Mouse (Mus musculus) granulocyte monocyte progenitor cell, adult 5-6 weeks (primary cell): ENCODE measurements around the gene Abca4. TPM values are rescaled to one million over a fixed set of nuclear protein-coding genes. Genes with fewer than 3 reads are reported as not detected.
A peak's percentile ranks its signal among the peaks of the same experiment; 100 is the strongest.

Experiments
- ATAC-seq: replicated peaks from 2 replicates; pipeline ENCODE4 v1.8.0; 2016; ENCODE audit warnings: mild to moderate bottlenecking, moderate TSS enrichment, inconsistent platforms; ENCODE audit not compliant: poor library complexity, severe bottlenecking
- total RNA-seq, 2 experiments: library from RNA; stranded (forward) in 1 of 2; stranded (reverse) in 1 of 2; fragments of 200-712, 200-1000 nt in 1 of 2; fragments of >200 nt in 1 of 2; fragmentation: Nextera tagmentation in 1 of 2; gene quantifications; 2 replicates each; pipeline ENCODE4 v1.2.3; 2014 to 2017

Gene Abca4
- total RNA-seq, 2 experiments from 2014 or later = not detected

GRCm38 (mm10) chr3:122145430-122145829, 101.2 kb downstream of the Abca4 start:
- ATAC-seq = no peak

GRCm38 (mm10) chr3:122150836-122151235, 106.6 kb downstream of the Abca4 start:
- ATAC-seq = peak; percentile 75

DNA sequence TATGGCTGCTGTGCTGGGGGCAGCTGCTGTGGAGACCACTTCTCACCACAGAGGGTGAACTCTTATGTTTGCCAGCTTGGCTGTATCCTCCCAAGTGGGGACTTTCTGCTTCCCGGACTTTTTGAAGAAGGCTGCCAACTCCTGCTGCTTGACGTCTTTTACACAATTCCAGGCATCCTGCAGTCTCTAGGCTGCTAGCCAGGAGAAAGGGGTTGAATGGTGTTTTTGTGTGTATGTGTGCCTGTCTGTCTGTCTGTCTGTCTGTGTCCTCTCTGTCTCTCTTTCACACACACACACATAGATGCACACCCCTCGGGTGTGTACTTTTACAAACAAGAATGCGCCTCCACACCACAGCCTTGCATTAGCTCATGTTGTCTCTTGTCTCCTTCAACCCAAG, 108.2 kb downstream of the Abca4 start:
- no peak for ATAC-seq

GRCm38 (mm10) chr3:122154080-122154479, 109.8 kb downstream of the Abca4 start:
- ATAC-seq = no peak

- ATAC-seq = no peak
These were observed 115.2 kb downstream of the Abca4 start for GRCm38 (mm10) chr3:122159447-122159846.

DNA sequence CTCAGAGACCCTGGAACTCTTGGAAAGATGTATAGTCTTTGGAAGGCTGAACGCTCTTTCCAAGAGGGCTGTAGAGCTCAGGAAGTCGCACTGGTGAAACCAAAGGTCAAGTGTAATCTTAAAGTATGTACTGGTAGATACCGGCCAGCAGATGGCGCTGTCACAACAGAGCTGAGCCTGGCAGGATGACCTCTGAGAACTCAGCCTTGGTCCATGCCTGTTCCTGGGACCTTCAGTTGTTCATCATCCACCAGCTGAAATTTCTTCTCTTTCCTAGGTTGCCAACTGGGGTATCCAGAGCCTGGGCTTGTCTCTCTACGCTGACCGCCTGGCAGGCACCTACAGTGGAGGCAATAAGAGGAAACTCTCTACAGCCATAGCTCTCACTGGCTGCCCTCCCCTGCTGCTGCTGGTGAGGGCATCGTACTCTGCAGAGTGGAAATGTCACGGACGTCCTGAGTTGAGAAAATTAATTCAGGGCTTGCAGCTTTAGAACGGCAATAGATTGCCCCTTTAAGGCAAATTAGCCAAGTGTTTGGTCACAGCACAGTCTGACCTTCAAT, 125.5 kb downstream of the Abca4 start:
- ATAC-seq = peak; percentile 95

- ATAC-seq = no peak
These were observed 126.5 kb downstream of the Abca4 start for GRCm38 (mm10) chr3:122170621-122171309.

- no peak for ATAC-seq
These were observed 129.4 kb downstream of the Abca4 start for GRCm38 (mm10) chr3:122173526-122174150.

GRCm38 (mm10) chr3:122176018-122176417, 131.8 kb downstream of the Abca4 start:
- ATAC-seq = no peak

DNA sequence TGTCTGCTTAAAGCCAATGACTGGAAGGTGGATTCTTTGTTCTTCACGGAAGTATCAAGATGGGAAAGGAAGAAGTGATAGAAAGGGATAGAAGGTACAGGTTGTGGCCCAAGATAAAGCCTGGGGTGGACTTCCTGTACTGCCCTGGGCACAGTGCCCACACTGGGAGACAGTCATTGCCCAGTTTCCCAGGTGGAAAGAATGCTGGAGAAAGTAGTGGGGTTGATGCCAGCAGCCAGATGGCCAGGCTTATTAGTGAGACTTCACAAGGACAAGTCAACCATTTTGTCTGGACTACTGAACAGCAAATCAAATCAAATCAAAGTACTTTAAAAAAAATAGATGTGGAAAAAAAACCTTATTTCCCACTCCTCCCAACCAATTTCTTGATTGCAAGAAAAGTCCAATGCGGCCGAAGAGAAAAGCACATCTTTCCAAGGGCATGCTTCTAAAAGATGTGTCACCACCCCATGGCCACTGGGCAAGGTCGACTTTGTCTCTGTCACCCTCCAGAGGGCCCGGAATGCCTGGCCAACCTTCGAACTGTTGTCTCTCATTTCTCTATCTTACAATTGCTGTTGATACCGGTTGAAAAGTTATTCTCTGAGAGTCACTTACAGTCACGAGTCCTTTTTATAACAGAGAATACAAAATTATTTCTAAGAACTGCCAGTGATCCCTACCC, 132.6 kb downstream of the Abca4 start:
- ATAC-seq = no peak

DNA sequence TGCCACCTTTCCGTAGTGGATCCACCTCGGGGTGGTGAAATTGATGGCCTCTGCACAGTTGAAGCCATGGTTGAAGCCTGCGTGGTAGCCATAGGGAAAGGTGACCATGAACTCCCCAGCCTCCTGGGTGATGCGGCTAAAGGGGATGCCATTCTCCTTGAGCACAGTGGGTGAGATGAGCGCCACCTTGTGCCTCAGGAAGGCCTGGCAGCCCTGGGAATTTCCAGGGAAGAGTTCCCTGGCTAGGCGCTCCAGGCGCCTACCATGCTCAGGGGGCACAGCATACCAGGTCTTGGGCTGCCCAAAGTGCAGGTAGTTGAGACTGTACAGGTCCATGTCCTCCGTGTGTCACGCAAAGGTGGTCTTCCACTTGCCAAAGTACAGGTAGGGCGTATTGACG, 139.9 kb downstream of the Abca4 start:
- peak; percentile 42; the same call in 1 of the 2 replicates for ATAC-seq

DNA sequence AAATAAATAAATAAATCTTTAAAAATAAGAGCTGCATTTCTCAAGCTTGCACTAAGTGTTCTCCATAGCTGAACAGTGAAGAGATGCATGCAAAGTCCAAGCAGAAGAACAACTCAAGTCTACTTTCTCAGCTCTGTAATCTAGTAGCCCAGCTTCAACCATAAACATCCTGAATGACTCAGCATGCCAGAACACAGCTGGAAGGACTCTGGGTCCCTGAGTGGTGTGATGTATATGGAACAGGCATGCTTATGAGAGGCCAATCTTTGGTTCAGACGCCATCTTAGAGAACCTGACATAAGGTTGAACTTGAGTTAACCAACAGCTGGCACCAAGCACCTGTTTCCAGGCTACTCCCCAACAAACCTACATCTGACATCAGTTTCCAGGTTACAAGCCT, 142.7 kb downstream of the Abca4 start:
- peak; percentile 60 for ATAC-seq

DNA sequence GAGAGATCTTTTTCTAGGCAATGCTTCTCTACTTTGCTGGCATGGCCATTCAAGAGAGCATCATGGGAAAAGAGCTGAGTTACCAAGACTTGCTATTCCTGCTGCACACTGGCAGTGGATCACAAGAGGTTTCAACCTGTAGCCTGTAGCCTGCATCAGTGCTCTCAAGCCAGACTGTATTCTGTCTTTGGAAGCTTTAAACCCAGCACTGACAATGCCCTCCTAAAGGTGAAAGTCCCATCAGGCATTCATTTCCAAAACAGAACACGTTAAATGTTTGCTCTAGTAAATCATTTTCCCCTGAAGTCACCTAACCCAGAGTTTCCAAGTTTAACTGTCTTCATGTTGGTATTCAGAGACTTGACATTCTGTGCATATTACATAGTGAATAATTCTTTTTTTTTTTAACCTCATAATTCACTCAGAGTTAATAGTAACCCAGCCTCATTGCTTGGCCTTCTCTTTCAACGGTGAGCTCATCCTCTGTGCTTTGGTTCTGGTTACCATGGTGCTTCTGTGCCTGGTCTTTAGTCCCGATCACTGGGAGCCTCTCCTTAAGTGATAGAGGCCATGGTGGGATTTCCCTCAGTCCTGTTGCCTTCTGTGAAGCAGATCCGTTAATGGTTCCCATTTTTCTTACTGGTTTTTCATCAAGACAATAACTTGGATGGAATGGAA, 152.5 kb downstream of the Abca4 start:
- ATAC-seq = no peak

GRCm38 (mm10) chr3:122198532-122198931, 154.3 kb downstream of the Abca4 start:
- ATAC-seq = no peak

DNA sequence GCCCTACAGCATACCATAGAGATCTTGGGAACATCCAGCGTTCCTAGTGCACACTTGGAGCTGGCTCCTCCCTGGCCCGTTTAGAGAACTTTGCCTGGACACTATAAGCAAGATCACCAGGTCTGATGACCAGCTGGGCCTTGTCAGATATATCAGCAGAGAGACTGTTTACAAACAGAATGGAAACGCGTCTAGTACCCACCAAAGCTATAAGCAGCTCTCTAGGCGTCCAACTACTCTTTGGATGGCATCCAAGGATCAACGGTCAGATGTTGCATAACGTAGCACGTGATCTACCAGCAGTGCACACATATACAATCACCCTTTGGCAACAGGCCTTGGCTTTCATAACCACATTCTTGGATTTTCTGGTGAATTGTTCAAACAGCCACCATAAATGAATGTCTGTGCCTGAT, 154.7 kb downstream of the Abca4 start:
- peak; percentile 83 for ATAC-seq

DNA sequence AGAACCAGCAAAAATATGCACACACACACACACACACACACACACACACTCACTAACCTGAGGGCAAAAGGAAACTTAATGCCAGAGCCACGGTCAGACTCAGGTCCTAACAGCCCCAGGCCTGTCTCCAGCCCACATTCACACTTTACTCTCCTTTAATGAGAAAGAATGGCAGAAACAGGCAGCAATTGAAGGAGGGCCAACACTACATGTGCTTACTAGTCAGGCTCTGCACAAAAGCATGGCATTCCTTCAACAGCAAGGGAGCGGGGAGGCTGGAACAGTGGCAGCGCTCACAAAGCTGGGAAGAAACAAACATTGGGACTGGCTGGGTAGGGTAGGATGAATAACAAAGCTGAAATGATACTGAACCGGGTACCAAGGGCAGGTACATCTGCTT, 155.4 kb downstream of the Abca4 start:
- ATAC-seq = no peak

DNA sequence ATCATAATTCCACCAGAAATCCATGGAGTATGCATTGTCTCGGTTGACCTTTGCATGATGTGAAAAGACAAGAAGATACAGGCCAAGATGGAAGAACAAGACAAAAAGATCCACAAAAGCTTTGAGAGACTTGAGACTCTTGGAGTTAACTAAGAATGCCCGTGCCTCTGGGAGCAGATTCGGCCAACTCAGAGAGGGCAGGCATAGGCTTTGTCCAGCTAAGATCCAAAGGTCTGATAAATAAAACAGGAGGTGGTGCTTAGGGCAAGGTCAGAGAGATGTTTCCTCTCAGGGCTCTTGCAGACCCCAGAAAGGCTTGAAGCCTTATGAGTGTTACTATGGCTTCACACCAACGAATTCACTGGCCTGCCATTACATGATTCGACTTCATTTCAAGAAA, 155.8 kb downstream of the Abca4 start:
- ATAC-seq = no peak

GRCm38 (mm10) chr3:122200447-122200846, 156.2 kb downstream of the Abca4 start:
- no peak for ATAC-seq

- no peak for ATAC-seq
These were observed 158.1 kb downstream of the Abca4 start for GRCm38 (mm10) chr3:122202307-122202732.

DNA sequence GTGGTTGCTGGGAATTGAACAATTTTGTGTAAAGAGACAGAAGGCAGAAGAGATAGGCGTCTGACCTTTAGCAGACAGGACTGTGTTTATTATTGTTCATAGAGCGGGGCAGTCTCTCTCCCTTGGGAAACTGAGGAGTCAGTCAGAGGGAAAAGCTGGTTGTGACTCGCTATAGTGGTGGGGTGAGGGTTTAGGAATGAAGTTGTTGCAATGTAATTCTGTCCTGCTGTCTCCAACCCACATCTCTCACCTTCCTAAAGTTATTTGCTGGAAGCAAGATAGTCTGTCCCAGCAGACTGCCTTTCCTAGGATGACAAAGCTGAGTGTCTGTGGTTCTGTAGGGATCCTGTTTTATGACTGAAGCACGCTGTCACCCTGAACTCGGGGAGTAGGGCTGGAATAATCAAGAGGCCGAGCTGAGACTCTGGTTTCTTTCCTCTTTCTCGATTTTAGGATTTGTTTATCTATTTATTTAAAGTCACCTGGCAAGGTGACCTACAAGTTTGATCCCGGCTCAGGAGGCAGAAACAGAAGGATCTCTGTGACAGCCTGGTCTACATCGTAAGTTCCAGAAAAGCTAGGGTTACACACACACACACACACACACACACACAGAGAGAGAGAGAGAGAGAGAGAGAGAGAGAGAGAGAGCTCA, 159.6 kb downstream of the Abca4 start:
- ATAC-seq = no peak
